In the genomic region with DNA sequence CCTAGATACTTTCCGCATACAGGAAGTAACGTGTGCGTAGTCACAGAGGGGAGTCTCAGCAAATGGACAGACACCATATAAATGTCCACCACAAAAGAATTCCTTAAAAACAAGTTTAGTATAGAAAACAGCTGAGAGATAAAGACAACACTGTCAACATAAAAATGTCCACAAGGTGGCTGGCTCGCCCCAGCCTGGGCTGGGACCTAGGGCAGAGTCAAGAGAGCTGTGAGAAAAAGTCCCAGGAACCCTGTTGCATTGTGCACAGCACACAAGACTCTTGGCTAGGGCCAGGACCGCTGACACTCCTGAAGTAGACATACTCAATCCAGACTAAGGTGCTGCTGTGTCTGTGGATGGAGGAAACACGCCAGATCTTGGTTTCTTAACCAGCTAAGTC, we compare ENCODE assay signal across 8 mouse cellular contexts. TPM values are rescaled to one million over a fixed set of nuclear protein-coding genes. Genes with fewer than 3 reads are reported as not detected.
DNase-seq lines count a peak whose midpoint lies in the region; ATAC-seq and TF ChIP-seq lines count a peak whose summit lies in the region.

No protein-coding gene starts in this region.

- no peaks in the 10 kb centered on the region for H3K27me3 ChIP-seq in MEL (ENCODE audit: control insufficient read depth in 1 of 2, insufficient read depth in 2 of 2, low read length in 2 of 2)
- H3K27me3 ChIP-seq in forebrain, embryonic 14.5 days (replicated peaks; ENCODE audit: control insufficient read depth, insufficient read depth, low read length), result no peaks in the 10 kb centered on the region
- H3K27me3 ChIP-seq in neural tube, embryonic 12.5 days (replicated peaks), result no peaks in the 10 kb centered on the region

- no peak for TF ChIP-seq POLR2A in MEL (IDR thresholded peaks at IDR 0.05; ENCODE audit: control insufficient read depth in 1 of 2, insufficient read depth in 1 of 2, low read depth in 1 of 2, low read length in 2 of 2, poor library complexity in 1 of 2)

- H3K79me2 ChIP-seq in MEL (ENCODE audit: control insufficient read depth, insufficient read depth, low read length, poor library complexity), result no peaks in the 10 kb centered on the region

- no peak overlapping the region for H3K4me3 ChIP-seq in MEL (ENCODE audit: control insufficient read depth in 1 of 2, insufficient read depth in 1 of 2, low read depth in 2 of 2, low read length in 2 of 2)
- no peak overlapping the region for H3K4me3 ChIP-seq in forebrain, embryonic 14.5 days (ENCODE audit: low read depth, low read length)
- H3K4me3 ChIP-seq in neural tube, embryonic 12.5 days, result no peak overlapping the region

- H3K27ac ChIP-seq in MEL (ENCODE audit: control insufficient read depth, low read depth, low read length), result no peak overlapping the region
- no peak overlapping the region for H3K27ac ChIP-seq in forebrain, embryonic 14.5 days (ENCODE audit: low read depth, low read length)
- no peak overlapping the region for H3K27ac ChIP-seq in neural tube, embryonic 12.5 days

- TF ChIP-seq EP300 in MEL (IDR thresholded peaks at IDR 0.05; ENCODE audit: low read depth in 1 of 2, low read length in 2 of 2), result no peak

- H3K9ac ChIP-seq in MEL (ENCODE audit: control insufficient read depth, low read depth, low read length, poor library complexity, severe bottlenecking), result no peak overlapping the region
- no peak overlapping the region for H3K9ac ChIP-seq in forebrain, embryonic 14.5 days (ENCODE audit: low read length)
- no peak overlapping the region for H3K9ac ChIP-seq in neural tube, embryonic 12.5 days

- intact Hi-C loops in heart, postnatal 10 days (cut with DNase I), result no loop called here
- intact Hi-C loops in heart, postnatal 36 days (cut with DNase I), result no loop called here

- peak; percentile 12 to 43 for DNase-seq in heart, postnatal 10 days
- no peak for DNase-seq in heart, postnatal 36 days
- DNase-seq in MEL (ENCODE audit: low read depth, low spot score), result peak; percentile 40
- DNase-seq in forebrain, embryonic 14.5 days (ENCODE audit: low spot score), result peak; percentile 46
- peak; percentile 64 for DNase-seq in kidney, postnatal 10 days

- 80% methylated on average over 6 of the region's 6 CpGs for WGBS in forebrain, embryonic 14.5 days
- 87% methylated on average over 6 of the region's 6 CpGs for WGBS in neural tube, embryonic 12.5 days

- H3K9me3 ChIP-seq in MEL (replicated peaks; ENCODE audit: insufficient read depth, low read length), result no peaks in the 10 kb centered on the region
- H3K9me3 ChIP-seq in forebrain, embryonic 14.5 days (replicated peaks; ENCODE audit: control insufficient read depth, low read length), result no peaks in the 10 kb centered on the region
- H3K9me3 ChIP-seq in neural tube, embryonic 12.5 days, result no peaks in the 10 kb centered on the region

- H3K36me3 ChIP-seq in MEL (ENCODE audit: control insufficient read depth in 1 of 2, insufficient read depth in 2 of 2, low read length in 2 of 2), result peaks cover 2 to 3% of the 10 kb centered on the region in 2 experiments; a peak in 2 of 4 replicates
- peaks cover 12% of the 10 kb centered on the region; the same call in 1 of the 2 replicates for H3K36me3 ChIP-seq in forebrain, embryonic 14.5 days (ENCODE audit: control insufficient read depth, insufficient read depth, low read length)
- peaks cover 7% of the 10 kb centered on the region for H3K36me3 ChIP-seq in neural tube, embryonic 12.5 days

- no peak overlapping the region for H3K4me2 ChIP-seq in forebrain, embryonic 14.5 days (ENCODE audit: low read length)
- H3K4me2 ChIP-seq in neural tube, embryonic 12.5 days (replicated peaks), result no peak overlapping the region

- ATAC-seq in forebrain, embryonic 14.5 days, result peak; percentile 54; the same call in 1 of the 2 replicates
- peak; percentile 41; the same call in 1 of the 2 replicates for ATAC-seq in neural tube, embryonic 12.5 days (ENCODE audit: low FRiP score, low read depth)
- no peak for ATAC-seq in erythroid progenitor cell, adult 5-6 weeks (replicated peaks; ENCODE audit: low FRiP score, poor library complexity, severe bottlenecking)
- ATAC-seq in megakaryocyte, adult 5-6 weeks (ENCODE audit: poor library complexity, severe bottlenecking), result no peak

- TF ChIP-seq CTCF in MEL (IDR thresholded peaks at IDR 0.05 in 2 of 3, conservative IDR thresholded peaks at IDR 0.05 in 1 of 3; ENCODE audit: control insufficient read depth in 1 of 3, insufficient read depth in 1 of 3, low read depth in 2 of 3, low read length in 3 of 3, poor library complexity in 1 of 3, severe bottlenecking in 1 of 3), result peak; percentile 28 to 58 (median 51)

- peak; percentile 59 for TF ChIP-seq RAD21 in MEL (IDR thresholded peaks at IDR 0.05; ENCODE audit: low read depth, low read length)

- peaks cover 0 to 3% of the 10 kb centered on the region in 2 experiments; a peak in 2 of 4 replicates for H3K4me1 ChIP-seq in MEL (ENCODE audit: control insufficient read depth in 1 of 2, insufficient read depth in 2 of 2, low read length in 2 of 2)
- no peaks in the 10 kb centered on the region for H3K4me1 ChIP-seq in forebrain, embryonic 14.5 days (ENCODE audit: control insufficient read depth, insufficient read depth, low read length)
- no peaks in the 10 kb centered on the region for H3K4me1 ChIP-seq in neural tube, embryonic 12.5 days

TF ChIP-seq in MEL, 35 proteins besides CTCF, POLR2A, EP300 and RAD21:
- no peak for TF ChIP-seq CHD2 (IDR thresholded peaks at IDR 0.05; ENCODE audit: low read length)
- TF ChIP-seq SMC3 (IDR thresholded peaks at IDR 0.05; ENCODE audit: low read depth, low read length), result peak; percentile 61
- peak; percentile 23; the same call in 1 of the 2 replicates for TF ChIP-seq ZC3H11A (IDR thresholded peaks at IDR 0.05; ENCODE audit: low read depth, low read length)

RNA-seq across cellular contexts. Expression of a gene that starts 49.6 kb away (rescaled TPM):
- total RNA-seq in heart, postnatal 10 days (2021), result not detected
- total RNA-seq in heart, postnatal 36 days (2021), result not detected
- not detected in 2 replicates for total RNA-seq in MEL (2012; rRNA removed)
- not detected for polyA plus RNA-seq in MEL (2012; ENCODE audit: insufficient read depth in 1 of 2, insufficient read length in 2 of 2, low read depth in 1 of 2, low replicate concordance in 2 of 2, missing spikeins in 1 of 2)
- polyA plus RNA-seq in forebrain, embryonic 14.5 days (2014; fragmentation: Nextera tagmentation; extraction: Ambion mirVana), result 0.54 and 1.4 TPM in 2 replicates
- polyA plus RNA-seq in neural tube, embryonic 12.5 days (2016; fragmentation: Nextera tagmentation; extraction: Ambion mirVana), result 1.3 and 2.2 TPM in 2 replicates
- total RNA-seq in erythroid progenitor cell, adult 5-6 weeks (2015; ENCODE audit: low replicate concordance), result not detected in 2 replicates
- total RNA-seq in erythroid progenitor cell, adult 5-6 weeks (2017; ENCODE audit: low replicate concordance), result not detected in 2 replicates
- not detected in 2 replicates for total RNA-seq in megakaryocyte, adult 5-6 weeks (2015)
- total RNA-seq in megakaryocyte, adult 5-6 weeks (2017), result not detected in 2 replicates

Comparison
In these comparisons a context has a peak if more than half of its experiments do, and no peak if none do; other contexts are left out.
1. DNase-seq: peak in heart, postnatal 10 days (2 of 2), MEL (single experiment), forebrain, embryonic 14.5 days (single experiment) and kidney, postnatal 10 days (single experiment); none in heart, postnatal 36 days (0 of 2).
2. ATAC-seq: peak in forebrain, embryonic 14.5 days (single experiment) and neural tube, embryonic 12.5 days (single experiment); none in erythroid progenitor cell, adult 5-6 weeks (single experiment) and megakaryocyte, adult 5-6 weeks (single experiment).